Mouse (Mus musculus): ENCODE measurements at regions not wholly inside any gene's neighbourhood (a gene's known extent, or its start where the extent isn't known, plus 50 kb on each side); places are given as distances from the start of the nearest gene placed in this dataset.
A peak's percentile ranks its signal among the peaks of the same experiment; 100 is the strongest.

DNA sequence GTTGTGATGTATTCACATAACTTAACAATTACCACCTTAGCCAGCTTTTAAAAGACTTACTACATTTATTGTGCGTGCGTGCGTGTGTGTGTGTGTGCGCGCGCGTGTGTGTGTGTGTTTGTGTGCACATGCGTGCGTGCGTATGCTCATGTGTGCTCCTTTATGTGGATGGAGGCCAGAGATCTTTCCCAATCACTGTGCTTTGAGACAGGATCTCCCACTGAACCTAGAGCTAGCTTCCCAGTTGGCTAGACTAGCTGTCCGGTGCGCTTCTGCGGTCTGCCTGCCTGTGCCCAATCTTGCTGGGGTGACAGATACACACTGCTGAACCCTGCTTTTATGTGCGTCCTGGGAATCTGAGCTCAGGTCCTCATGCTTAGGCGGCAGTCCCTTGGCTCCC lies 50.1 kb upstream of the Arhgap29 start:
- no peak for DNase-seq (ENCODE audit: low spot score)

GRCm38 (mm10) chr3:121900429-121900844 lies 51.9 kb upstream of the Arhgap29 start:
- no peak for DNase-seq (ENCODE audit: low spot score)

- DNase-seq (ENCODE audit: low spot score), result no peak
These were observed 54.3 kb upstream of the Arhgap29 start for GRCm38 (mm10) chr3:121897821-121898574.

- DNase-seq (ENCODE audit: low spot score), result no peak
These were observed 58.7 kb upstream of the Arhgap29 start for GRCm38 (mm10) chr3:121893606-121894005.

DNA sequence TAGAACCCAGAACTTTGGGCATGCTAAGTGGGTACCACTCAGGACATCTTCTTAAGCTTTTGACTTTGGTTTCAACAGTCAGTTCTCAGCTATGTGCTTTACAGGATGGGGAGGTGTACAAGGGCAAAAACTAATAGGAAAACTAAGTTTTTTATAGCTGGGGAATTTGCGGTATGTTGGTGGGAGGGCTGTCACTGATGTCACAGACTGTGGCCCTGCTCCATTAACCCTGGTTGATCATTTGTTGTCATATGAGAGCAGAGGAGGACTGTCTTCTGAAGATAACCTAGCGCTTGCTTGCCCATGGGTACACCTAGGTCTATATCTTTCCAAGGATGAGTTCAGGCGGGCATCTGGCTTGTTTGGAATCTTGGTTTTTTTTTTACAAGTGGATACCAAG lies 59.7 kb upstream of the Arhgap29 start:
- no peak for DNase-seq (ENCODE audit: low spot score)

DNA sequence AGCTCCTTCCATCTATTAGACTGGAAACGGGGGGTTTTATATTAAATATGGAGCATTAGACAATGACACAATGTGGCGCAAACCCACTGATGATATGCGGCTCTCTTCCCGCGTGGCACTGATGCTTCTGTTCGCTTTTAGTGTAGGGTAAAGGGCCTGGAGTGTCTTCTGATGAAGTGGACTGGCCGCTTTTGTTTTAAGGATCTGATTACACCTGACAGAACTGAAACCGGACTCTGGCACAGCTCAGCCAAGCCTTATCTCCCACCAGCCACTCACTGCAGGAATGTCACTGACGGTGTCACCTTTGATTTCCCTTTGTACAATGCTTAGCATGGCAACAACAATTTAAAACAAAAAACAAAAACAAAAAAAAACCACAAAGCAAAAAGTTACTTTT lies 61.0 kb upstream of the Arhgap29 start:
- no peak for DNase-seq (ENCODE audit: low spot score)

DNA sequence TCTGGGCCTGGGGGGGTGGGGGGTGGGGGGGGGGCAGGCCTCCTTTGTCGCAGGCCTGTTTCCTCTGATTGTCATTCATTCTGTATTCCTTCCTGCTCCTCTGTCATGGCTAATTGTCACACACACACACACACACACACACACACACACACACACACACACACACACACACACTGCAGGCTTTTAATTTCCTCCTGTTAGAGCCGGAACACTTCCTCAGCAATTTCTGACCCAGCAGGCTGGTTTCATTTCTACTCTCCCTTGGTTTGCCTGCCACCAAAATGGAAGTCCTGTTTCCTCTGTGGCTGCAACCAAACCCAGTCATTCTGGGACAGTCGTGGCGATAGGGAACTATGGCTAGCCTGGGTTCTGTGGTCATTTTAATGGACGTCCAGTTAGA lies 61.8 kb upstream of the Arhgap29 start:
- no peak for DNase-seq (ENCODE audit: low spot score)

GRCm38 (mm10) chr3:121886870-121887605 lies 65.3 kb upstream of the Arhgap29 start:
- no peak for DNase-seq (ENCODE audit: low spot score)

DNA sequence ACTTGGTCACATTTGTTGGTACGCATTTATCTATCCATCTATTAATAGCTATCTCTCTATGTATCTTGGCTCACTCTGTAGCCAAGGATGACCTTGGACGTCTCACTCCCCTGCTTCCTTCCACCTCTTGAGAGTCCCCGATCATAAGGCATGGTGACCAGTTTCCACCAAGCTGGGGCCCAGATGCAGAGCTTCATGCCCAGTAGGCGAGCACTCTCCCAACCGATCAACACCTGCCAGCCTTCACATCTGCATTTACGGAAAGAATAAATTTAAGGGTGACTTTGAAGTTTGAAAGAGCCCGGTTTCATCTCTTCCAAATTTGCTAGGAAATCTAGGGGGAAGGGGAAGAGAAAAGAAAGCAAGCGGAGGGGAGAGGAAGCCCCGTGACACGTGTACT lies 66.0 kb upstream of the Arhgap29 start:
- DNase-seq (ENCODE audit: low spot score), result no peak

- DNase-seq (ENCODE audit: low spot score), result no peak
These were observed 66.8 kb upstream of the Arhgap29 start for GRCm38 (mm10) chr3:121885265-121886178.

- peak; percentile 99 for DNase-seq (ENCODE audit: low spot score)
These were observed 67.8 kb upstream of the Arhgap29 start for GRCm38 (mm10) chr3:121884328-121885248.

DNA sequence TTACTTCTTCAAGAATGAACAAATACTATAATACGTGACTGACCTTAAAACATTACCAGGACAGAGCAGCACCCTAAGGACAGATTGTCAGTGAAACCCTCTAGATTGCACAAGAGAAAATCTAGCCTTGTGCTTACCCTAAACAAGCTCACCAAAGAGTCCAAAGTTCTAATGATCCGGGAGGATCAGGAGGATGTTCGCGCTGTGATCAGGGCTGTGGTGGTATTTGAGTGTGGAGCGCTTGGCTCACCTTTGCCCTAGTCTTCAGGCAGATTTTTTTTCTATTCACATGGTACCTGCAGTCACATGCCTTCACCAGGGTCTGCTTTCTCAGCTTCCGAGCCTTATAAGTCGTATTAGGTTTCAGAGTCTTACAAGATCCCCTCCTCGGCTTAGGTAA lies 65.3 kb upstream of the Abcd3 start:
- DNase-seq (ENCODE audit: low spot score), result no peak

- no peak for DNase-seq (ENCODE audit: low spot score)
These were observed 60.0 kb upstream of the Abcd3 start for GRCm38 (mm10) chr3:121875072-121875471.

- DNase-seq (ENCODE audit: low spot score), result no peak
These were observed 59.5 kb upstream of the Abcd3 start for GRCm38 (mm10) chr3:121874576-121874975.

GRCm38 (mm10) chr3:121873572-121873971 lies 58.5 kb upstream of the Abcd3 start:
- no peak for DNase-seq (ENCODE audit: low spot score)

GRCm38 (mm10) chr3:121872685-121873084 lies 57.6 kb upstream of the Abcd3 start:
- DNase-seq (ENCODE audit: low spot score), result no peak

- DNase-seq (ENCODE audit: low spot score), result no peak
These were observed 56.7 kb upstream of the Abcd3 start for GRCm38 (mm10) chr3:121871795-121872194.

DNA sequence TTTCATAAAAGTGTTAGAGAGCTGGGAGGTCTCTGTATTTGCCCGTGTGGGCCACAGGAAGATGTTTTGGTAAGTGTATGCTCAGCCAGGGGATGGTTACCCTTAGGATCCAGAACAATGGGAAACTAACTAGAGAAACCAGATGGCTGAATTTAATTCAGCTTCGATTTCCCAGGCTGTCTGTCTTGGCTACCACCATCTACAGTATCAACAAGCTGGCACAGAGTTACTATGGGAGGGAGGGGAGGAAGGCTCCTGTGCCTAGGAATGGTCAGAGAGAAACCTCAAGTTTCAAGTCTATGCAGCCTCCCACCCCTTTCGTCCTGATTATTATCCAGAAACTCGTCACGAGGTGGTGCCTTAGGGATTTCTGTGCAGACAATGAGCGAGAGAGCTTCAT lies 55.6 kb upstream of the Abcd3 start:
- no peak for DNase-seq (ENCODE audit: low spot score)

DNA sequence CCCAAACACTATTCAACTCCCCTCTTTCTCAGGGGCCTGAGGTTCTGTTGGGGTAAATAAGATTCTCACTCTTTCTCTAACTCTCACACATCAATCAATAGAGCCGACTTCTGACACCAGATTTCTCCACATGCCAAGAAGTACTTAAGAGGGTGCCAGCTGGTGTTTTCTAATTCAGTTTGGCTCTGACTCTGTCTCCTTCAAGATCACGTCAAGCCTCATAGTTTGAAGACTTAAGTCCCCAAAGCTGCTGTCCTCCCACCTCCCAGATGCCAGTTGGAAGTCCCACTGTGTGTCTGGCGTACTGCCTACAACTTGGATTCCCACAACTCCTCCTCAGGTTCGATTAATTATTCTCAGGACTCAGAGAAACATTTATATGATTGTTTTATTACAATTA lies 54.6 kb upstream of the Abcd3 start:
- DNase-seq (ENCODE audit: low spot score), result no peak

- no peak for DNase-seq (ENCODE audit: low spot score)
These were observed 52.2 kb upstream of the Abcd3 start for GRCm38 (mm10) chr3:121867301-121867700.

DNA sequence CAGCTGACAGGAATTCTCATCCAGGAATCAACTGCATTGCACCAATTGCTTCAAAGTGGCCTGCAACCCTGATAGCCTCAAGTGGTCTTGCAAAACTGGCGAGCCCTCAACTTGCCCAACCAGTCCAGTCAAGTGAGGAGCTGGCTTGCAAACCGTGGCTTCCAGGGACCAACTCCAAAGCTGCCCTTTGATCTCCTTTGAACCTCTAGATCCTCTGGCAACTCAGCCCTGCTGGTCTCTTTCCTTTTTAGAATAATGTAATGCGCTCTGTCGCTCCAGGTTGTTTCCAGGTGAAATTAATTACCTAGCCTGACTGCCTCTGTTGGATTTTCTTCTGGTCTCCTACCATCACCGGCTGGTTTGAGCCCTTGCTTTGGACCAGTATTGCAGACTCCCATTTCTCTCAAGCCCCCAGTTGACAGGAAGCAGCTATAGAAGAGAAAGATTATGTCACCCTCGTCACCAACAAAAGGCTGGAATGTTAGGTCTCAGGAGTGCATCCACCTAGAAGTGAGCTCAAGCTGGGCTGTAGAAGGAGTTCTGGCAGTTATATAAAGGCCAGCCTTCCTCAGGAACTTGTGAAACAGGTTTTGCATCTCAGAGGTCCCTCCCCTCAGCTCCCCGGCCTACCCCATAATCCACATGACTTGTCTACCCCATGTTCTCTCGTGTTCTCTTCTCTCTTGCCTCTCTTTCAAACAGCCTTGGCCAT lies 49.8 kb upstream of the Abcd3 start:
- DNase-seq (ENCODE audit: low spot score), result no peak
